ENCODE assay signal across 17 mouse cellular contexts in the genomic region with DNA sequence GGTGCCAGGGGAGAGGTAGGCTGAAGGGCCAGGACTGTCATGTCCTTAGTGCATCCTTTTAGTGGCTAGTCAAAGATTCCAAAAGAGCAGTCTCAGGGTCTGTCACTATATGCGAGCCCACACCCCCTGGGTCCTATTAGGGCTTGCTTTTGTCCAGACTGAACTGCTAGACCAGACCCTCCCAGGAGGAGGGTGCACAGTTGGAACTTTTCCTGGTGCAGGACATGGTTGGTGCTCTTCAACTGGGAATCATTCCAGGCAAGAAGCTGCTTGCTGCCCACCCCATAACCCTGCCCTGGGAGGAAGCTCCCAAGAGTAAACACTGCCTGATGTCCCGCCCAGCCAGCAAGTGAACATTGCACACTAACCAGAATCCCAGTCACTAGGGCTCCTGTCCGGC. TPM values are rescaled to one million over a fixed set of nuclear protein-coding genes. Genes with fewer than 3 reads are reported as not detected.
DNase-seq lines count a peak whose midpoint lies in the region; ATAC-seq and TF ChIP-seq lines count a peak whose summit lies in the region.
"Had no signal": no experiment of that assay in that cellular context is flagged by ENCODE, and none has a peak within 500 bp of the region (broad histone marks: within the 10 kb centered on the region; RNA-seq: fewer than 3 reads in every experiment).

A gene (plus strand): TSS at position 301 of the 400 bp plus-strand sequence.

- no peaks in the 10 kb centered on the region for H3K9me3 ChIP-seq in liver, embryonic 11.5 days (ENCODE audit: control insufficient read depth, low read length)
- no peaks in the 10 kb centered on the region for H3K9me3 ChIP-seq in MEL (replicated peaks; ENCODE audit: insufficient read depth, low read length)
- no peaks in the 10 kb centered on the region for H3K9me3 ChIP-seq in limb, embryonic 13.5 days
- no peaks in the 10 kb centered on the region for H3K9me3 ChIP-seq in hindbrain, postnatal 0 days (ENCODE audit: low read length)
- H3K9me3 ChIP-seq: embryonic facial prominence, embryonic 10.5 days; forebrain, embryonic 13.5 days; hindbrain, embryonic 13.5 days had no signal

- no peak for TF ChIP-seq RAD21 in MEL (IDR thresholded peaks at IDR 0.05; ENCODE audit: low read depth, low read length)

- 61% methylated on average over 3 of the region's 3 CpGs for WGBS in liver, embryonic 11.5 days
- WGBS in limb, embryonic 13.5 days = 71% methylated on average over 3 of the region's 3 CpGs
- 81% methylated on average over 3 of the region's 3 CpGs for WGBS in macrophage (ENCODE audit: missing documents)
- 59% methylated on average over 3 of the region's 3 CpGs for WGBS in hindbrain, postnatal 0 days

- ATAC-seq in liver, embryonic 11.5 days (replicated peaks; ENCODE audit: low FRiP score) = no peak
- no peak for ATAC-seq in limb, embryonic 13.5 days (ENCODE audit: low FRiP score, low read depth)
- ATAC-seq in hindbrain, postnatal 0 days = no peak
- ATAC-seq: forebrain, embryonic 13.5 days; midbrain, embryonic 16.5 days had no signal

- H3K36me3 ChIP-seq in liver, embryonic 11.5 days (ENCODE audit: control insufficient read depth, insufficient read depth, low read length) = no peaks in the 10 kb centered on the region
- H3K36me3 ChIP-seq in MEL (ENCODE audit: control insufficient read depth in 1 of 2, insufficient read depth in 2 of 2, low read length in 2 of 2) (peaks cover 0 to 2% of the 10 kb centered on the region in 2 experiments; a peak in 1 of 4 replicates), macrophage (ENCODE audit: inconsistent target) (no peaks in the 10 kb centered on the region)
- no peaks in the 10 kb centered on the region for H3K36me3 ChIP-seq in limb, embryonic 13.5 days
- no peaks in the 10 kb centered on the region for H3K36me3 ChIP-seq in hindbrain, postnatal 0 days (ENCODE audit: insufficient read depth, low read length)
- H3K36me3 ChIP-seq: embryonic facial prominence, embryonic 10.5 days; hindbrain, embryonic 13.5 days had no signal

- no peak for TF ChIP-seq EP300 in MEL (IDR thresholded peaks at IDR 0.05; ENCODE audit: low read depth in 1 of 2, low read length in 2 of 2)

- H3K27ac ChIP-seq in liver, embryonic 11.5 days (ENCODE audit: low read depth, low read length) = no peak within 1 kb of the TSS
- H3K27ac ChIP-seq in MEL (ENCODE audit: control insufficient read depth, low read depth, low read length) (no peak within 1 kb of the TSS), macrophage (peak within 1 kb of the TSS; percentile 65)
- no peak within 1 kb of the TSS for H3K27ac ChIP-seq in limb, embryonic 13.5 days
- H3K27ac ChIP-seq in hindbrain, postnatal 0 days = no peak within 1 kb of the TSS
- H3K27ac ChIP-seq: embryonic facial prominence, embryonic 10.5 days; forebrain, embryonic 13.5 days; hindbrain, embryonic 13.5 days had no signal

- H3K4me1 ChIP-seq in liver, embryonic 11.5 days (replicated peaks; ENCODE audit: control insufficient read depth, insufficient read depth, low read length) = no peaks in the 10 kb centered on the region; the same call in 1 of the 2 replicates
- H3K4me1 ChIP-seq in MEL (ENCODE audit: control insufficient read depth in 1 of 2, insufficient read depth in 2 of 2, low read length in 2 of 2) = peaks cover 0 to 14% of the 10 kb centered on the region in 2 experiments; a peak in 2 of 4 replicates
- H3K4me1 ChIP-seq in limb, embryonic 13.5 days = no peaks in the 10 kb centered on the region
- H3K4me1 ChIP-seq in hindbrain, postnatal 0 days (ENCODE audit: insufficient read depth, low read length) = no peaks in the 10 kb centered on the region
- H3K4me1 ChIP-seq: forebrain, embryonic 13.5 days; hindbrain, embryonic 13.5 days had no signal

- intact Hi-C loops in left cerebral cortex, postnatal 10 days (cut with DNase I) = no loop called here

- TF ChIP-seq POLR2A in MEL (IDR thresholded peaks at IDR 0.05; ENCODE audit: control insufficient read depth in 1 of 2, insufficient read depth in 1 of 2, low read depth in 1 of 2, low read length in 2 of 2, poor library complexity in 1 of 2) = no peak

- DNase-seq in liver (peak; percentile 16), MEL (ENCODE audit: low read depth, low spot score) (no peak)
- no peak for DNase-seq in liver, embryonic 11.5 days (ENCODE audit: low spot score)
- DNase-seq in left cerebral cortex, postnatal 10 days (ENCODE audit: extremely low spot score in 1 of 2, low spot score in 2 of 2) = no peak
- DNase-seq in hindbrain, postnatal 0 days (ENCODE audit: low spot score) = no peak
- DNase-seq: cerebellum, postnatal 10 days; gastrocnemius, postnatal 14 days; heart, postnatal 10 days; kidney, adult 2 months; lung, embryonic 14.5 days had no signal

- H3K27me3 ChIP-seq in liver, embryonic 11.5 days (replicated peaks; ENCODE audit: control insufficient read depth, insufficient read depth, low read length) = no peaks in the 10 kb centered on the region
- no peaks in the 10 kb centered on the region for H3K27me3 ChIP-seq in MEL (ENCODE audit: control insufficient read depth in 1 of 2, insufficient read depth in 2 of 2, low read length in 2 of 2)
- no peaks in the 10 kb centered on the region for H3K27me3 ChIP-seq in limb, embryonic 13.5 days
- no peaks in the 10 kb centered on the region for H3K27me3 ChIP-seq in hindbrain, postnatal 0 days (ENCODE audit: insufficient read depth, low read length)
- H3K27me3 ChIP-seq: hindbrain, embryonic 13.5 days had no signal

- no peaks in the 10 kb centered on the region for H3K79me2 ChIP-seq in MEL (ENCODE audit: control insufficient read depth, insufficient read depth, low read length, poor library complexity)
- H3K79me2 ChIP-seq in macrophage (ENCODE audit: inconsistent target) = no peaks in the 10 kb centered on the region

- TF ChIP-seq CTCF in MEL (IDR thresholded peaks at IDR 0.05 in 2 of 3, conservative IDR thresholded peaks at IDR 0.05 in 1 of 3; ENCODE audit: control insufficient read depth in 1 of 3, insufficient read depth in 1 of 3, low read depth in 2 of 3, low read length in 3 of 3, poor library complexity in 1 of 3, severe bottlenecking in 1 of 3) = no peak
- TF ChIP-seq CTCF in hindbrain, postnatal 0 days (IDR thresholded peaks at IDR 0.05; ENCODE audit: low read depth) = no peak

- no peak within 1 kb of the TSS for H3K4me3 ChIP-seq in liver, embryonic 11.5 days (ENCODE audit: low read depth, low read length)
- H3K4me3 ChIP-seq in MEL (ENCODE audit: control insufficient read depth in 1 of 2, insufficient read depth in 1 of 2, low read depth in 2 of 2, low read length in 2 of 2) (no peak within 1 kb of the TSS), macrophage (ENCODE audit: inconsistent target) (no peak within 1 kb of the TSS)
- no peak within 1 kb of the TSS for H3K4me3 ChIP-seq in limb, embryonic 13.5 days
- H3K4me3 ChIP-seq in hindbrain, postnatal 0 days (ENCODE audit: low read length) = no peak within 1 kb of the TSS
- H3K4me3 ChIP-seq: embryonic facial prominence, embryonic 10.5 days; forebrain, embryonic 13.5 days; hindbrain, embryonic 13.5 days; megakaryocyte, embryonic 14.5 days had no signal

- no peak within 1 kb of the TSS for H3K9ac ChIP-seq in liver, embryonic 11.5 days (ENCODE audit: low read depth, low read length)
- no peak within 1 kb of the TSS for H3K9ac ChIP-seq in MEL (ENCODE audit: control insufficient read depth, low read depth, low read length, poor library complexity, severe bottlenecking)
- 0 out of 2 replicates have a peak within 1 kb of the TSS, but pooled peaks have one; percentile 39 for H3K9ac ChIP-seq in limb, embryonic 13.5 days
- no peak within 1 kb of the TSS for H3K9ac ChIP-seq in hindbrain, postnatal 0 days (replicated peaks; ENCODE audit: low read length)
- H3K9ac ChIP-seq: forebrain, embryonic 13.5 days; hindbrain, embryonic 13.5 days; lung, embryonic 14.5 days had no signal

- no peak within 1 kb of the TSS for H3K4me2 ChIP-seq in liver, embryonic 11.5 days
- peak within 1 kb of the TSS; percentile 30; the same call in 1 of the 2 replicates for H3K4me2 ChIP-seq in limb, embryonic 13.5 days (replicated peaks)
- H3K4me2 ChIP-seq in hindbrain, postnatal 0 days (ENCODE audit: low read depth, low read length) = no peak within 1 kb of the TSS
- H3K4me2 ChIP-seq: forebrain, embryonic 13.5 days; hindbrain, embryonic 13.5 days; lung, embryonic 14.5 days had no signal

TF ChIP-seq in MEL, 35 proteins besides CTCF, POLR2A, EP300 and RAD21:
- no peak for TF ChIP-seq TBP (IDR thresholded peaks at IDR 0.05; ENCODE audit: low read depth, low read length)
- TF ChIP-seq ZNF384 (IDR thresholded peaks at IDR 0.05; ENCODE audit: low read depth, low read length) = no peak
- TF ChIP-seq USF2 (IDR thresholded peaks at IDR 0.05; ENCODE audit: borderline replicate concordance in 1 of 2, insufficient read depth in 1 of 2, low read depth in 1 of 2, low read length in 2 of 2) = no peak
- TF ChIP-seq MXI1 (IDR thresholded peaks at IDR 0.05; ENCODE audit: low read depth, low read length) = no peak
- TF ChIP-seq NELFE (IDR thresholded peaks at IDR 0.05; ENCODE audit: low read depth, low read length) = no peak

RNA-seq across cellular contexts. Expression of the gene that starts here (rescaled TPM):
- 0.43 and 0.63 TPM in 2 replicates for polyA plus RNA-seq in liver, embryonic 11.5 days (2014; fragmentation: Nextera tagmentation; extraction: Ambion mirVana)
- 75.1 and 130 TPM in 2 replicates for total RNA-seq in MEL (2012; rRNA removed)
- polyA plus RNA-seq in MEL (2012; ENCODE audit: insufficient read depth in 1 of 2, insufficient read length in 2 of 2, low read depth in 1 of 2, low replicate concordance in 2 of 2, missing spikeins in 1 of 2) = 10 to 100 TPM in 1 of 2 experiments, not detected in 1; 19.7 TPM
- not detected in 2 replicates for polyA plus RNA-seq in limb, embryonic 13.5 days (2015; fragmentation: Nextera tagmentation; extraction: Ambion mirVana)
- 1 to 10 TPM in 1 of 26 experiments, under 1 TPM in 23, not detected in 2; 0.20 to 1.1 (median 0.48) TPM for total RNA-seq in macrophage (2018; cell fraction: chromatin; rRNA removed)
- under 1 TPM in 12 of 26 experiments, not detected in 14; under 0.01 to 0.11 (median 0.04) TPM for total RNA-seq in macrophage (2018; cell fraction: cytosol; rRNA removed)
- under 1 TPM in 16 of 26 experiments, not detected in 10; 0.15 to 0.63 (median 0.26) TPM for total RNA-seq in macrophage (2018; cell fraction: nucleus; rRNA removed)
- polyA plus RNA-seq in macrophage (2018) = not detected in 3 replicates
- total RNA-seq in left cerebral cortex, postnatal 10 days (2021) = 1 to 10 TPM in 1 of 2 experiments, under 1 TPM in 1; 0.24 to 1.7 TPM
- not detected in 2 replicates for total RNA-seq in hindbrain, postnatal 0 days (2014; rRNA removed)
- polyA plus RNA-seq in hindbrain, postnatal 0 days (2015; fragmentation: Nextera tagmentation; extraction: Ambion mirVana) = not detected in 2 replicates
- total RNA-seq: gastrocnemius, postnatal 14 days; heart, postnatal 10 days had no signal
- polyA plus RNA-seq: embryonic facial prominence, embryonic 10.5 days; forebrain, embryonic 13.5 days; midbrain, embryonic 16.5 days had no signal

Comparison
In these comparisons a context has a peak if more than half of its experiments do, and no peak if none do; other contexts are left out.
1. RNA of the gene that starts here (total RNA-seq): 75.1 to 130 TPM in MEL; 0.24 to 1.7 TPM in left cerebral cortex, postnatal 10 days and not detected in hindbrain, postnatal 0 days; every median in the first group is over 10 times any median in the second.